Mouse (Mus musculus) mouse embryonic stem cell (cell line): ENCODE data around the gene Gpatch3.

Experiments
- in situ Hi-C, 2 experiments: fragments of 300-500 bp; cut with MboI; formaldehyde crosslinking; loops; 1 replicate in 1 of 2; 3 replicates in 1 of 2; pipeline ENCODE4 v1.14.3; 2019 to 2020; ENCODE audit warnings: low sequenced_read_pairs in 2 of 2, low pct_unique_long_range_greater_than_20kb in 1 of 2, mixed read lengths in 1 of 2; ENCODE audit not compliant: unreplicated experiment in 1 of 2

Gene Gpatch3

GRCm38 (mm10) chr4:133613026-133613425, 38.5 kb downstream of the Gpatch3 start:
- in situ Hi-C loops, result no loop called here

- in situ Hi-C loops, result no loop called here
Measured at GRCm38 (mm10) chr4:133613867-133614266, 39.3 kb downstream of the Gpatch3 start.

GRCm38 (mm10) chr4:133614274-133614761, 39.8 kb downstream of the Gpatch3 start:
- in situ Hi-C loops, result no loop called here

- in situ Hi-C loops, result no loop called here
Measured at GRCm38 (mm10) chr4:133615416-133615815, 40.9 kb downstream of the Gpatch3 start.

- in situ Hi-C loops, result no loop called here
Measured at GRCm38 (mm10) chr4:133617936-133618335, 43.4 kb downstream of the Gpatch3 start.

GRCm38 (mm10) chr4:133619473-133620136, 45.1 kb downstream of the Gpatch3 start:
- in situ Hi-C loops, result no loop called here

GRCm38 (mm10) chr4:133620668-133621067, 46.1 kb downstream of the Gpatch3 start:
- in situ Hi-C loops, result no loop called here

GRCm38 (mm10) chr4:133622161-133622695, 47.7 kb downstream of the Gpatch3 start:
- in situ Hi-C loops, result no loop called here

GRCm38 (mm10) chr4:133624830-133625229, 50.3 kb downstream of the Gpatch3 start:
- in situ Hi-C loops, result no loop called here

GRCm38 (mm10) chr4:133625621-133626071, 51.1 kb downstream of the Gpatch3 start:
- in situ Hi-C loops, result no loop called here

GRCm38 (mm10) chr4:133626221-133626620, 51.7 kb downstream of the Gpatch3 start:
- in situ Hi-C loops, result no loop called here

- in situ Hi-C loops, result no loop called here
Measured at GRCm38 (mm10) chr4:133626621-133627020, 52.1 kb downstream of the Gpatch3 start.

- in situ Hi-C loops, result no loop called here
Measured at GRCm38 (mm10) chr4:133627039-133627438, 52.5 kb downstream of the Gpatch3 start.

- in situ Hi-C loops, result no loop called here
Measured at GRCm38 (mm10) chr4:133628517-133628916, 54.0 kb downstream of the Gpatch3 start.

GRCm38 (mm10) chr4:133629191-133629590, 54.6 kb downstream of the Gpatch3 start:
- in situ Hi-C loops, result no loop called here

- in situ Hi-C loops, result no loop called here
Measured at GRCm38 (mm10) chr4:133630326-133630920, 55.9 kb downstream of the Gpatch3 start.

- in situ Hi-C loops, result no loop called here
Measured at GRCm38 (mm10) chr4:133631071-133631768, 56.7 kb downstream of the Gpatch3 start.

- in situ Hi-C loops, result no loop called here
Measured at GRCm38 (mm10) chr4:133631769-133632411, 57.3 kb downstream of the Gpatch3 start.
